Mouse (Mus musculus) G1E (cell line): ENCODE data around the gene Fam131c. TPM values are rescaled to one million over a fixed set of nuclear protein-coding genes. Genes with fewer than 3 reads are reported as not detected.

ENCODE experiments used
- ATAC-seq: 2 replicates; pipeline ENCODE4 v1.8.0; 2016; ENCODE audit warnings: mild to moderate bottlenecking; ENCODE audit not compliant: insufficient number of reproducible peaks, poor library complexity, low FRiP score, severe bottlenecking; ENCODE audit errors: extremely low read depth
- DNase-seq: peaks from one replicate; pipeline ENCODE4 v3.0.0; 2012; ENCODE audit warnings: low spot score
- H3K27me3 ChIP-seq: 2 replicates; pipeline ENCODE4 v1.6.1; 2012; ENCODE audit warnings: mild to moderate bottlenecking, low read length, inconsistent platforms; ENCODE audit not compliant: insufficient read depth
- H3K36me3 ChIP-seq: replicated peaks from 2 replicates; pipeline ENCODE3; 2012; ENCODE audit warnings: mild to moderate bottlenecking, inconsistent platforms
- H3K4me1 ChIP-seq: 2 replicates; pipeline ENCODE4 v1.6.1; 2012; ENCODE audit warnings: low read depth, low read length, inconsistent platforms, mixed read lengths; ENCODE audit not compliant: insufficient read depth
- H3K4me3 ChIP-seq: 2 replicates; pipeline ENCODE4 v1.5.1; 2012; ENCODE audit warnings: low read depth, mild to moderate bottlenecking, inconsistent platforms, low read length, moderate library complexity, mixed read lengths
- H3K9me3 ChIP-seq: replicated peaks from 2 replicates; pipeline ENCODE4 v1.6.1; 2012; ENCODE audit warnings: inconsistent platforms
- CTCF ChIP-seq: IDR thresholded peaks from 2 replicates; pipeline ENCODE4 v1.5.1; 2012; ENCODE audit warnings: low read depth, low read length, inconsistent platforms, mixed read lengths
- GATA1 ChIP-seq: IDR thresholded peaks from 2 replicates; pipeline ENCODE4 v1.6.1; 2012; ENCODE audit warnings: borderline replicate concordance, low read length, inconsistent platforms, mixed read lengths
- GATA2 ChIP-seq: IDR thresholded peaks from 2 replicates; pipeline ENCODE4 v1.6.1; 2012; ENCODE audit warnings: low read depth, low read length, inconsistent platforms, borderline replicate concordance
- POLR2AphosphoS5 ChIP-seq: IDR thresholded peaks from 2 replicates; pipeline ENCODE4 v1.6.1; 2012; ENCODE audit warnings: low read depth, low read length, inconsistent platforms; ENCODE audit not compliant: insufficient replicate concordance
- TAL1 ChIP-seq: conservative IDR thresholded peaks from 2 replicates; pipeline ENCODE4 v1.6.1; 2012; ENCODE audit warnings: low read depth, low read length, inconsistent platforms, mixed read lengths
- polyA plus RNA-seq: library from polyadenylated mRNA; stranded (reverse); fragments of >175 nt; gene quantifications from 2 replicates; pipeline ENCODE4 v1.2.3, GENCODE M21; 2012
- total RNA-seq, 2 experiments: library from RNA; stranded (forward) in 1 of 2; stranded (reverse) in 1 of 2; fragments of 200-1000 nt in 1 of 2; fragments of >200 nt in 1 of 2; fragmentation: Nextera tagmentation in 1 of 2; gene quantifications; 2 replicates each; pipeline ENCODE4 v1.2.3; 2014 to 2017

Gene Fam131c
- total and polyA plus RNA-seq, 3 experiments = not detected

- Histone ChIP-seq H3K9me3 (no peaks in the 10 kb centered on the region), H3K4me3 (no peak overlapping the region), H3K27me3 (peaks cover 36% of the 10 kb centered on the region; the same call in 1 of the 2 replicates), H3K4me1 (no peaks in the 10 kb centered on the region), H3K36me3 (no peaks in the 10 kb centered on the region)
- TF ChIP-seq GATA2 (no peak), GATA1 (no peak), POLR2AphosphoS5 (no peak), TAL1 (no peak), CTCF (no peak)
- ATAC-seq (no peak), DNase-seq (no peak)
Observed at GRCm38 (mm10) chr4:141421423-141421822, 53.4 kb downstream of the Fam131c start.

GRCm38 (mm10) chr4:141422841-141423240 lies 54.8 kb downstream of the Fam131c start:
- Histone ChIP-seq H3K27me3 (peaks cover 33% of the 10 kb centered on the region; the same call in 1 of the 2 replicates), H3K36me3 (no peaks in the 10 kb centered on the region), H3K4me3 (no peak overlapping the region), H3K4me1 (no peaks in the 10 kb centered on the region), H3K9me3 (no peaks in the 10 kb centered on the region)
- DNase-seq (no peak), ATAC-seq (no peak)
- no peak for TF ChIP-seq TAL1
- no peak for TF ChIP-seq GATA1
- TF ChIP-seq POLR2AphosphoS5 = no peak
- no peak for TF ChIP-seq CTCF
- no peak for TF ChIP-seq GATA2

GRCm38 (mm10) chr4:141423288-141423687 lies 55.3 kb downstream of the Fam131c start:
- Histone ChIP-seq H3K9me3 (no peaks in the 10 kb centered on the region), H3K4me3 (no peak overlapping the region), H3K27me3 (peaks cover 33% of the 10 kb centered on the region; the same call in 1 of the 2 replicates), H3K36me3 (no peaks in the 10 kb centered on the region), H3K4me1 (no peaks in the 10 kb centered on the region)
- DNase-seq (no peak), ATAC-seq (no peak)
- no peak for TF ChIP-seq CTCF
- no peak for TF ChIP-seq GATA1
- no peak for TF ChIP-seq GATA2
- TF ChIP-seq POLR2AphosphoS5 = no peak
- TF ChIP-seq TAL1 = no peak

- Histone ChIP-seq H3K4me3 (no peak overlapping the region), H3K4me1 (no peaks in the 10 kb centered on the region), H3K36me3 (no peaks in the 10 kb centered on the region), H3K27me3 (peaks cover 33% of the 10 kb centered on the region; the same call in 1 of the 2 replicates), H3K9me3 (no peaks in the 10 kb centered on the region)
- TF ChIP-seq CTCF = no peak
- TF ChIP-seq POLR2AphosphoS5 = no peak
- no peak for TF ChIP-seq GATA2
- no peak for TF ChIP-seq TAL1
- TF ChIP-seq GATA1 = no peak
- ATAC-seq = no peak
- DNase-seq = no peak
Observed at GRCm38 (mm10) chr4:141423691-141424431, 55.8 kb downstream of the Fam131c start.

- TF ChIP-seq CTCF (no peak), POLR2AphosphoS5 (no peak), GATA2 (no peak), GATA1 (no peak), TAL1 (no peak)
- peaks cover 27% of the 10 kb centered on the region; the same call in 1 of the 2 replicates for H3K27me3 ChIP-seq
- no peak overlapping the region for H3K4me3 ChIP-seq
- no peaks in the 10 kb centered on the region for H3K36me3 ChIP-seq
- ATAC-seq (no peak), DNase-seq (no peak)
- no peaks in the 10 kb centered on the region for H3K4me1 ChIP-seq
- no peaks in the 10 kb centered on the region for H3K9me3 ChIP-seq
Observed at GRCm38 (mm10) chr4:141425484-141426479, 57.8 kb downstream of the Fam131c start.
